Mouse (Mus musculus) adrenal gland, adult 18-20 months (tissue): ENCODE measurements at regions not wholly inside any gene's neighbourhood (a gene's known extent, or its start where the extent isn't known, plus 50 kb on each side); places are given as distances from the start of the nearest gene placed in this dataset.

Experiments
- DNase-seq, 2 experiments: peaks; one replicate each; pipeline ENCODE4 v3.0.0; 2021 to 2022; ENCODE audit warnings: low spot score in 2 of 2

DNA sequence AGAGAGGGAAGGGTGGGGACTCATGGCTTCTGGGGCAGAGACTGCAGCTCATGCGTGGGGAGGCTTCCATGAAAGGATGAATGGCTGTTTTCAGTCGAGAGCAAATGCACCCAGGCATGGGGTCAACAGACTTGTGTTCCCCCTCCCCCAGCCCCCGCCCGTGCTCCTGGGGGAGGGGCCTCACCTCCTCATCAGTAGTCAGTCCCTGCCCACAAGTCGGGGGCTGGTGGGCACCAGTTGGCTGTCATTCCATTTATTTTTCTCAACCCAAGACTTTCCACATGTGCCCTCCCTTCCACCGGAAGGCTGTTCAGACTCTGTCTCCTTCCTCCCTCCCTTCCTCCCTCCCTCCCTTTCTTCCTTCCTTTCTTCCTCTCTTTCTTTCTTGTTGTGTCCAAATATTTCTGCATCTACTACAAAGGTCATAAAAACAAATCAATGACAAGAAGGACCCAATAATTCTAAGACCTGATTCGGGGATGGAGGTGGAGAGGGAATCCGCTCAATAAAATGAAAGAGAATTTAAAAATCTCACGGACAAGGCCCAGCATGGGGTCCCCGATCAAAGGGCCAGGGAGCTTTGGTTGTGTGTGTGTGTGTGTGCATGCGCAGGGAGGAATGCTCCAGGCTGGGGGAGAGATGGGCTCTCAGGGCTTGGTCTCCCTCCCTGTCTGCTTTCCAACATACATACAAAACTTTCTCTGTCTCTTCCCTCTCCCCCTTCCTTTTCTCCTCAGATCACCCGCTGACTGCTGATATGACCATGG, 57.7 kb downstream of the Rpl14 start:
- DNase-seq, result no peak

DNA sequence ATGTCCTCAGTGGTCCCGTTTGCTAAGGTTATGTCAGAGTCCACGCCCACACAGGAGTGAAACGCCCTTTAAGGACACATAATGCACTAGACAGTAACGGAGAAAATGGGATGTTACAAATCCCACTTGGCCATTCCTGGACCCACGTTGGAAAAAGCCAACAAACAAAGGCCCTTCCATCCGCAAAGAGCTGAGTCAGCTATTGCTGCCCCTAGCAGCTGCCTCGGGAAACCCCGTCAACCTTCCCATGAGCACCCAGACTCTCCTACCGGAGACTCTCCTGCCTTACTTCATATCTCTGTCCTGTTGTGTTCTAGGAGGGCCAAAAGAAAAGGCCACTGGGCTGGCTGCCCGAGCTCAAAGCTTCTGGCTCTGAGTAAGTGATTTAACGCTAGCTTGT, 58.4 kb downstream of the Rpl14 start:
- no peak for DNase-seq

DNA sequence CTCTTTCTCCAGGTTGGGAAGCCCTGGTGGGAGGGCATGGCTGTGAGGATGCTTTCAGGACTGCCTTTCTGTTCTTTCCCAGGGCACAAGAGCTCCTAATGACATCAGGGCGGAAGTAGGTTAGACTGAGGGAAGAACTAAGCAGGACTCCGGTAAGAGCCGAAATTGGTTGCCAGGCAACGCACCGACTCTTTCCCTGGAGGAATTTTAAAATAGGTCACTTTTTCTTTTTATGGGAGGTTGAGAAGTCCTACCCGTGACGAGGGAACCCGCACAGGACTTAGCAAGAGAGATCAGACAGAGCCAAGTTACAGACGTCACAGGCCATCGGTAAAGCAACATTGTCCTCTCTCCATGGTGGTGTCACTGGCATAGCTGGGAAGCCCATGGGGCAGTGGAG, 61.6 kb downstream of the Rpl14 start:
- DNase-seq, result no peak

DNA sequence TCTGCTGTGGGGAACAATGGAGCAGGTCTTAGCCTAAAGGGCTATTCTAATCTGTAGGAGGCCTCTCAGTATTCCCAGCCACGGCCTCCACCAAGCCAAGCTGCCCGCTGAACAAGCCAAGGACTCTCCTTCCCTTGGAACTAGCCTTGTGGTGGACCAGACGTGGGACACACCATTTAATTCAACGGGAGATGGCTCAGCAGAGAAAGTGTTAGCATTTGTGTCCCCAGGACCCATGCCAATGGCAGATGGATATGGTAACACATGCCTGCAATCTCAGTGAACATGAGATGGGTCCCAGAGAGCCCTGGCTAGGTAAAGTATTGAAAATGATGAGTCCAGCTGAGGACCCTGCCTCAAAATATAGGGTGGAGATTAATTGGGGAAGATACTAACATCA, 71.4 kb downstream of the Rpl14 start:
- DNase-seq, result no peak

DNA sequence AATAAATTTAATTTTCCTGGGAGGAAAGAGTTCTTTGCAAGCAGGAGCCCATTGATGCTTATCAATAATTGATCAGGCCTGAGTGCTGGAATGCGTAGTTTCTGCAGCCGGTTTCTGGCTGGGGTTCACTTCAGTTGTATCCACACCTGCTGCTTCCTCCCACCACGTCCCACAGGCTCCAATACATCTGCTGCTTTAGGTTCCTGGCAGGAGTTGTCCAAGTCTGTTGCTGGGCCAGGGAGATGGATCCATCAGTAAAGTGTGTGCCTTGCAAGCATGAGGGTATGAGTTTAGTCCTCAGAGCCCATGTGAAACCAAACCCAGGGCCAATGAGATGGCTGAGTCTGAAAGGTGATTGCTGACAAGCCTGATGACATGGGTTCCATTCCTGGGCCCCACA, 72.1 kb downstream of the Rpl14 start:
- no peak for DNase-seq

DNA sequence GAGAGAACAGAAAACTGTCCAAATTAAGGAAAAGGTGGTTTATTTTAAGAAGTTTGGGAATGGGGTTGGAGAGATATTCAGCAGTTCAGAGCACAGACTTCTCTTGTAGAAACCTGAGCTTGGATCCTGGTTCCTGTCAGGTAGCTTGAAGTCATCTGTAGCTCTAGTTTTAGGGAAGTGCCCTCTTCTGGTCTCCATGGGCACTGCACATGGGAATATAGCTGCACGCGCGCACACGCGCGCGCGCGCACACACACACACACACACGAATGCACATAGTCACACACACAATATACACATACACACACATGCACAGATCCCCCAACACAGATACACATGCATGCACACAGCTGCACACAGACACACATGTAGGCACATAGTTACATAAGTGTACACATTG, 74.5 kb downstream of the Rpl14 start:
- no peak for DNase-seq

DNA sequence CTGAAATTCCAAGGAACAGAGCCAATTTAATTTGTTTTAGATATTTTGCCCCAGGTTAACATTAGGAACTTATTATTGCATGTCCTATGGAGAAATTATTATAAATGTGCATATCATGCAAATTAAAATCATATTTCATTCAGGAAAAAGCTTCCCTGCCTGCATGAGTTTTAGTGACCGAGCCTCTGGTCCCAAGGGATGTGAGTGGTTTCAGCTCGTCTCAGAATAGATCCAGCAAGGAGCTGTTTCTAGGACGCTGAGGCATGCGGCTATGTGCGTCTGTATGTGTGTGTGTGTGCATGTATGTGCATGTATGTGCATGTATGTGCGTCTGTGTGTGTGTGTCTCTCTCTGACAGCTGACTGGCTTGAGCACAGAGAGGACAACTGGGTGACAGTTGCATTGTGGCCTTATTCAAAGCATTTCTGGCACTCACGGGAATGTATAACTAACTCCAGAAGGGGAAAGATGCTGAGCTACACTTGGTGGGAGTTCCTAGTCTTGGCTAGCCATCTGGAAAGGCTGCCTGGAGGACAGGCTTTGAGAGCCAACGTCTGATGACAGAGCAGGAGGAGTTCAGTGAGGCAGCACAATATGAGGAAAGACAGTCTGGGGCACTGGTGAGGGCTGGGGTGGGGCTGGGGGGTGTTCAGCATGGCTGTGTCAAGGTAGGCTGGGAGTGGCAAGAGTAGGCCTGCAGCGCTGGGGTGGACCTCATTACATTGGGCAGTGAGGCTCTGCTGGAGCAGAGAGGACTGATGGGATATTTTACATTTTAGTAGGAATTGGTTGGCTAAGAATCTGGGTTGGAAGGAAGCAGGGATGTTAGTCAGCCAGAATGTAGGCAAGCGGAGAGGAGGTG, 75.8 kb downstream of the Rpl14 start:
- DNase-seq, result no peak

DNA sequence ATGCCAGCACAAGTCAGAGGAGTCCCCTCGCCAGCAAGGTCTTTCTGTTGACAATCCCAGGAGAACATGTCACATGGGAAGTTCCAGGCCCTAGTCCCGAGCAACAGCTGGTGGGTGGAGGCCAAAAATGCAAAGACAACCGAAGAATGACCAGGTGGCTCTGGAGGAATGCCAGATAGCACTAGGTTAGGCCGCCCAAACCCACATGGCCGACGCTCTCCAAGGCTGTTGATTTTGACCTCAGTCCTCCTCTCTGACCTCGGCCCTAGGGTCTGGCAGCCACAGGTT, 76.4 kb downstream of the Rpl14 start:
- no peak for DNase-seq

DNA sequence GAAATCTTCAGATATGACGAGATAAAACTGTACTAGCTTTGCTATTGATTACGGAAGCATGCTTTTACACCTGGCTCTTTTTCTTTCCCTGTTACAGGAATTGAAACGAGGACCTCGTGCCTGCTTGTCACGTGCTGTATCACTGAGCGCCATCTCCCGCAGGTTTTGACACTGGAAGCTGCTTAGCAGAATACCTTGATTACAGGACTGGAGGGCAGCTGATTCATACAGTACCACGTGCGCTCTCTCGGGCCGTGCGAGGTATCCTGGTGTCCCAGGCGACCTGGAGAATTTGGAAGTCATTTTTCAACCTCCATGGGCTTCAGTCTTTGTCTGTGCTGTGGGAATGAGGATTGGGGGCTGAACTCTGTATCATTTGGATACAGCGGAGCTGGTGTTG, 81.5 kb downstream of the Rpl14 start:
- no peak for DNase-seq

DNA sequence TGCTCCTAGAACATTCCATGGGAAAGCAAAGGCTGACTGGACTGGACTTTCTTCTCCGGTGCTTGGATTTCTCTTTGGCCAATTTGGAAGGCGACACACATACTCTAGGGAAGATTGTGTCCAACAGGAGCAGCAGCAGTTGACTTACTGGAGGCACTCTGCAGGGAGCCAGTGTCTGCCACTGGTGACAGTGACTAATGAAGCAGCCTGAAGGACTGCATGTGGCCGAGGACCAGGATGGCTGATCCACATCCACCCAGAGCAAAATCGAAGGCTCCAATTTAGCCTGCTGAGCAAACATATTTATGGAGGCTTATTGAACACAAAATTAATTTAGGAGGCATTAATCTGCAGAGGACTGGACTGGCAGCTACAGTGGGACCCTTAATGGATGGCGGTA, 81.9 kb downstream of the Rpl14 start:
- no peak for DNase-seq

DNA sequence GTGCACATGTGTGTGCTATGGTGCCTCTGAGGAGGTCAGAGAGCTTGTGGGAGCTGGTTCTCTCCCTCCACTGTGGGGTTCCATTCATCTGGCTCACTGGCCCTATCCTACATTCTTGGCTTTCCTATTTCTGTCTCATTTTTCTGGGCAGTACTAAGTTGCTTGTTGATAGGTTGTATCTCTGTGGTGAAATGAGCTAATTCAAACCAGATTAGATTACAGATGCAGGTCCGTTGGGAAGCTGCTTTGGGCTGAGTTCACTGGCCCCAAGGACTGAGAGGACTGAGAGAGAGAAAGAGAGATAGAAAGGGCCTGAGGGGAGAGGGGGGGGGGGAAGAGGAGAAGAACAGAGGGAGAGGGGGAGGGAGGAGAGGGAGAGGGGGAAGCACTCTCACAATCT, 83.5 kb downstream of the Rpl14 start:
- no peak for DNase-seq

DNA sequence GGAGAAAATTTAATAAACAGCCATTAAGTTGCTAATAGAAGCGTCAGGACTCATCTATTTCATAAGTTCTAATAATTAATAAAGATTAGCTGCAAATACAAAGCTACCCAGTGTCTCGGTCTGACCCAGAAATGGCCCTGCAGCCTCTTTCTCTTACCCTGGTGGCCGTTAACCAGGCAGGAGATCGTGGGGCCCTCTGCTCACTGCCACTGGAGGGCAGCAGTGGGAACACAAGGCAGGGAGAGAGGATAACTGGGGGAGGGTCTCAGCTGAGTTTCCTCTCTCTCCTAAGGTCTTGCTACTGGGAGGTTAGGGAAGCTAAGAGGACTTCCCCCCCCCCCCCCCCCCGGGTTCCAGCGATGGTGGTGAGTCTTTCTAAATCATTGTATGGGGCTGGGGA, 85.7 kb downstream of the Rpl14 start:
- DNase-seq, result peak; percentile 30 to 44

DNA sequence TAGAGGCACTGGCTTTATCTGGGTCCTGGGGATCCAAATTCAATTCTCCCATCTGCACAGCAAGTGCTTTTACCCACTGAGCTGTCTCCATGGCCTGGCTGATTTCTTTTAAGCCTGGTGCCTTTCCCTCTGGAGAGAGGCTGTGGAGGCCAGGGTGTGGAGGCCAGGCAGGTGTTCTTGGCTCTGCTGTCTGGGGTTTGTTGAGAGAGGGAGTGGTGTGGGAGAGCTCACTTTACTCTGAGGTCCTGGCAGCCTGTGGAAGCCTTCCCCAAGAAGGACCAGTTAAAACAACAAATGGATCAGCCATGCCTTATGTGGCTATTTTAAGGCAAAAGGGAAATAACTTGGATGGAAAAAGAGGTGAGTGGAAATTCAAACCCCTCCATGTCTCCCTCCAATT, 86.5 kb downstream of the Rpl14 start:
- no peak for DNase-seq

DNA sequence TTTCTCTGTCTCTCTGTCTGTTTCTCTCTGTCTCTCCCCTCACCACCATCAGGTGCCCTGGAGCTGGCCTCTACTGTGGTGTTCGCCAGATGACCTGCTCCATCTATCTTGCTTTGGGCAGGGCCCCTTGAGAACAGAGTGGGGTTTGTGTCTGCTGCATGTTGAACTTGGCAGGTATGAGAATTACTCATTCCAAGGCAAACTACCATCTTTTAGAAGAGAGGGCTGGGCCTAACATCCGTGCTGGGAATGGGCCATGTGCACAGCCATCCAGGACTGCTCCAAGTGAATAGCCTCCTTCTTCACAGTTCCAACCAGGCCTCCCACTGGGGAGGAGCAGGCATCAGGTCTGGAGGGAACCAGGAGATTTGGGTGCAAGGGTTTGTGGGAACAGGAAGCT, 87.3 kb downstream of the Rpl14 start:
- DNase-seq, result no peak

DNA sequence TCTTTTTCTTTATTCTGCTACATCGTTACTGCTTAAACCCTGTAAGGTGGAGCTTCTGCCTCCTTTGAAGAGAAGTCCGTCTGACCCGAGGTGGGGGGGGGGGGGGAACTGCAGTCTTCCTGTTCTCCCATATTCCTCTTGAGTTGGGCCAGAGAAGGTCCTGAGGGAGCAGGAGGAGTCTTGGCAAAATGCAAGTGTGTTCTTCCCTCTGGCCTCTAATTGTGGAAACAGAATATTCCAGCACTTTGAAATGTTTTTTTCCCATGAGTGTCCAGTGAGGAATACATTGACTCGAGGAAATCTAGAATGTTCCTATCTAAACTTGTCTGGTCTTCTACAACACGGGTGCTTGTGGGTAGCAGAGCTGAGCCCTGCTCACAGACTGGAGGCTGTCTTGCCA, 90.0 kb downstream of the Rpl14 start:
- DNase-seq, result no peak

DNA sequence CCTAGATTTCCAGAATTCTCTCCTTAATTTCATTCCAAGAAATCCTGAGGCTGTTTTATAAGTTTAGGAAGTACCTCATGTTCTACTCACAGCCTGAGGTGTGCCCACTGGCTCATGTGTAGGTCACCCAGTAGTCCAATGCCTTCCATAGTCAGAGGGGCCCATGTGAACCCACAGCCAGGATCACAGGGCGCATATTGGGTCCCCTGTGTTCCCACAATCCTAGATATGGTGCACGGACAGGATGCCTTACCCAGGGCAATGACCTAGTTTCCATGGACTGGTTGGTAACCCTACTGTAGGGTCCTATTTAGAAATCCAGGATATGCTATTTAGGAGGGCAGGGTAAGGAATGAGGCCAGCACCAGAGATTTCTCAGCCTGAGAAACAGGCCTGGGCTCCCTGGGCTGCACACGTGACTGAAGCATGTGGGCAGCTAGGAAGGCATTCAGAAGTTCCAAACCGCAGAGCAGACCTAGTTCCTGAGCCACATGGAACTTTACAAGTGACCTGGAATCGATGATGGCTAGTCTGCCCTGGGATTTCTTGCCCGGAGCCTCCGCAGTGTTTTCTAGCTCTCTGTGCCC, 90.5 kb downstream of the Rpl14 start:
- no peak for DNase-seq

DNA sequence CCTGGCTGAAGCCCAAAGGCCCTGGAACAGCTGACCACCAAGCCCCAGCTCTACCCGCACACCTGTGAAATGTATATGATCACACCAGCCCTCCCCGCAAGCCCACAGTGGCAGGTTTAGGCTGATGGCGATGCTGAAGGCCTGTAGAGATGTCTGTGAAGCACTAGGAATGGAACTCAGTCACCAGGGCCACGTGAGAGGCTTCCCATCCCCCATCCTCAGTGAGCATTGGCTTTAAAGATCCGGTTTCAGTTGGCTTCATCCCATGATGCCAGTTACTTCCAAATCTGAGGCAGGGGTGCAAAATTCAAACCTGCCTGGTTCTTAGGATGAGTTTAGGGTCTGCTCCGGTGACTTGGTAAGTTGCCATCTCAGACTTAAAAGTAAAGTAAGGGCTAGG, 91.9 kb downstream of the Rpl14 start:
- DNase-seq, result no peak

DNA sequence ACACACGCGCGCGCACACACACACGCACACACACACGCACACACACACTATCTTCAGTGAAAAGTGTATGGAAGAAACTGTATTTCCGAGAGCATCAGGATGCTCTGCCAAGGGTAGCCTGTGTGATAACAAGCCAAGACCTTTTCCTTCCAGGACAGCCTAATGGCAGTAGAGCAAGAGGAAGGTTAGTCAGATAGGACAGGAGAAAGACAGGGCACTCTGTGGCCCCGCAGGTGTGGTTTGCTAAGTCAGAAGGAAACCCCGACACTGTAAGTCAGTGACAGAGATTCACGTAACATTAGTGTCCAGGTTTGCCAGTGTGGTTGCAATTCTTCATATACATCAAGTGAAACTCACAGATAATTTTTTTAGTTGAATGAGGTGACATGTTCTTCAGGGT, 92.8 kb downstream of the Rpl14 start:
- no peak for DNase-seq

DNA sequence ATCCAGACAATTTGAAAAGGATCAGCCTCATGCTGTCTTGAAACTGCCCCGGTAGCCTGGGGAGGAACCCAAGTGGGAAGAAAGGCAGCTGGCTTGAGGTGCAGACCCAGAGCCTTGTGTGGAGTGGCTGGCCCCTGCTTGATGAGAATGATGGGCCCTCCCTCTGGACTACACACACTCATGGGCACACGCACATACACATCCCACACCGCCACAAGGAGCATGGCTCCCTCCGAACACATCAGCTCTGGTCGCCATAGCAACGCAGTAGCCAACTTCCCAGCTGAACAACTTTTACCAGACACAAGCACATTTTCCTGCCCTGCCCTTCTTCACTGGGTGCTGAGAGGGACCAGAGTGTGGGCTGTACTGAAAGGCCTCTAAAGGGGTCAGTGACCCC, 101.2 kb downstream of the Rpl14 start:
- DNase-seq, result no peak

DNA sequence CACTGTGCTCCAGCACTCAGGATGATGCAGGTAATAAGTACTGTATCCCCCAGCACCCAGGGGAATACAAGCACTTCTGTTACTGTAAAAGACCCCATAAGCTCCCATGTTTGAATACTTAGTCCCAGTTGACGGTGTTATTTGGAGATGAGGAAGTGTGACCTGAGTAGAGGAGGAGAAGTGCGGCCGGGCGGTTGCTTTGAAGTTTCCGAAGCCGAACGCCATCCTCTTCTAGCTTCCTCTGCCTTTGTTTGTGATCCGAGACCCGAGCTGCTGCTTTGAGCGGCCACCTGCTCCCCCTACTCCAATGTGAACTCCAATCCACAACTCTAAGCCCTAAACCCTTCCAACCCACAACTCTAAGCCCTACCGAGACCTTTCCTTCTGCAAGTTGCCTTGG, 103.6 kb downstream of the Rpl14 start:
- no peak for DNase-seq

DNA sequence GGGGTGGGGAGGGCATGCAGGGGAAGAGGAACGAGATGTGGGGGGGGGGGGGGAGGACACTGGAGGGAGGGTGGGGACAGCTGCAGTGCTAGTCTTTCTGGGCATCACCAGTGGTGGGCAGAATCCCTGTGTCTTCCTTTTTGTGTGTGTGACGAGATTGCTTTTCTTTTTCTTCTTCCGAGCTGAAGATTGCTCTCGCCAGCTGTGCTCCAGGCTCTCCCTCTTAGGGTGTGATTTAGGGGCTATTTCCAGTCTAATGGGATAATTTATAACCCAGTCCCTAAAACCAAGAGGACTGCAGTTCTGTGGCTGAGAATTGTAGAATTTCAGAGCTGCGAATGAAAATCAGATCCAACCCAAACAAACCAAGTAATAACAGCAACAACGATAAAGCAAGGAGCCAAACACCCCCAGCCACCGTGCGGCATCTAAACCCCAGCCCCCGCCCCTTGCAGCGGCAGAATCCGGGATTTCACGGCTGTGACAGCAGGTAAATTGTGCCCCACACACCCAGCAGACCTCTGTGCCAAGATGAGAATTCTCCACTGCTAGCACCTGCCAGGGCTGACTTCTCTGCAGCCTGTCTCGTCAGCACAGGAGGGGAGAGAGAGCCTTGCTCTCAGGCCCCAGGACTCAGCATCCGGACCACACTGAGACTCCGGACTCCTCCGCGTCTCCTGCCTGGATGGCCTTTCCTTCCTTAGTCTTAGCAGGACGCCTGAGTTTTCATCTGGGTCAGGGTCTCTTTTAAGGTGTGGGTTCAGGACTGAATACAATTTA, 104.3 kb downstream of the Rpl14 start:
- no peak for DNase-seq

DNA sequence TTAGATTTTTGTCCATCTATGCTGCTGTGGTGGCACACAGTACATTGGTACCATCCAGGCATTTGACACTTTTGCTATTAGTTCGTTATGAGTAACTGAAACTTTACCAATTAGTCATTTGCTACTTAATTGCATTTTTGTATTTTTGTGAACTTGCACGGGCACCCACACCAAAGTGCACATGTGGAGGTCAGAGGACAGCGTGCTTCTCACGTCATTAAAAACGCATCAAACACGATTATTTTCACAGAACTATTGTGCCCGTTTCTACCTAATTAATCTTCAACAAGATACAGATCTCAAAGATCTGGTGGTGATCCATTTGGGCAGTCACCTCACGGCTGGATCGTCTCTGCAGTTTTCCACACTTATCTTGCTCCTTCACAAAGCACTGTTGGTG, 105.1 kb downstream of the Rpl14 start:
- no peak for DNase-seq
